Mouse (Mus musculus) olfactory bulb, adult 2 months (tissue): ENCODE measurements around the gene D630045J12Rik.

Experiments used
- CTCF ChIP-seq: fragments of 200-500 bp; IDR thresholded peaks from 2 replicates; pipeline ENCODE4 v1.5.1; 2012; ENCODE audit warnings: low read depth, mild to moderate bottlenecking, low read length, moderate library complexity; ENCODE audit not compliant: insufficient read depth
- POLR2A ChIP-seq: fragments of 200-500 bp; IDR thresholded peaks from 2 replicates; pipeline ENCODE4 v1.6.1; 2012; ENCODE audit warnings: mild to moderate bottlenecking, low read depth, low read length, moderate library complexity; ENCODE audit not compliant: insufficient read depth

DNA sequence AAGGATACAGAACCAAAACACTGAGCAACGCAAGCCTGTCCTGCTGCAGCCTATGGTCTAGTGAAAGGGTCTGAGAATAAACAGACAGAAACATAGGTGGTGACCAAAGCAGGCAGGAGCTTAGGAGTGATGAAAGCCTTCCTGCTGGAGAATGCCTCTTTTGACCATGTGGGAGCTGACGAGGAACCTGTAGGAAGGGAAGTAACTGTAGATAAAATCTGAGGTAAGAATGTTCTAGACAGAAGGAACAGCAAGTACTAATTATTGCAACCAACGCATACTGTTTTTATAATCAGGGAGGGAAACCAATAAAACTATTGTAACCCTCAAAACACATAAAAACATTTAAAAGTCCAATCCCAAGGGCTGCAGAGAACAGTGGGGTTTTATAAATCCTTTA, 9.6 kb downstream of the D630045J12Rik start:
- no peak for TF ChIP-seq CTCF
- TF ChIP-seq POLR2A: no peak
